Mouse (Mus musculus): ENCODE results near the gene Gm7271. TPM values are rescaled to one million over a fixed set of nuclear protein-coding genes. Genes with fewer than 3 reads are reported as not detected.

The Gm7271 gene
- polyA plus RNA-seq, 1 experiment from 2014 or later: not detected

- Histone ChIP-seq H3K27ac (peak overlapping the region; percentile 65; the same call in 1 of the 2 replicates), H3K36me3 (ENCODE audit: poor library complexity, severe bottlenecking) (peaks cover 7% of the 10 kb centered on the region), H3K4me2 (peak overlapping the region; percentile 94), H3K9me3 (replicated peaks) (no peaks in the 10 kb centered on the region), H3K4me3 (peak overlapping the region; percentile 76), H3K4me1 (peaks cover 14% of the 10 kb centered on the region), H3K27me3 (no peaks in the 10 kb centered on the region), H3K9ac (peak overlapping the region; percentile 70)
- 9% methylated on average over 9 of the region's 9 CpGs for WGBS
- no peak for ATAC-seq
These were observed 45.8 kb downstream of the Gm7271 start for GRCm38 (mm10) chr5:76529704-76530066.

- H3K27me3 ChIP-seq: no peaks in the 10 kb centered on the region
- WGBS: 89% methylated on average over 6 of the region's 6 CpGs
- H3K27ac ChIP-seq: no peak overlapping the region
- no peaks in the 10 kb centered on the region for H3K9me3 ChIP-seq (replicated peaks)
- no peak overlapping the region for H3K4me3 ChIP-seq
- ATAC-seq: no peak
- H3K36me3 ChIP-seq (ENCODE audit: poor library complexity, severe bottlenecking): peaks cover 38% of the 10 kb centered on the region
- no peak overlapping the region for H3K9ac ChIP-seq
- H3K4me2 ChIP-seq: no peak overlapping the region
- peaks cover 14% of the 10 kb centered on the region for H3K4me1 ChIP-seq
These were observed 49.3 kb downstream of the Gm7271 start for GRCm38 (mm10) chr5:76533186-76533585.

GRCm38 (mm10) chr5:76536231-76536630 lies 52.4 kb downstream of the Gm7271 start:
- Histone ChIP-seq H3K36me3 (ENCODE audit: poor library complexity, severe bottlenecking) (peaks cover 49% of the 10 kb centered on the region), H3K9ac (no peak overlapping the region), H3K9me3 (replicated peaks) (no peaks in the 10 kb centered on the region), H3K27ac (no peak overlapping the region), H3K27me3 (no peaks in the 10 kb centered on the region), H3K4me3 (no peak overlapping the region), H3K4me2 (no peak overlapping the region), H3K4me1 (peaks cover 7% of the 10 kb centered on the region)
- 96% methylated on average over 1 of the region's 1 CpGs for WGBS
- no peak for ATAC-seq

- WGBS: 96% methylated on average over 10 of the region's 10 CpGs
- Histone ChIP-seq H3K9ac (no peak overlapping the region), H3K4me1 (peaks cover 7% of the 10 kb centered on the region), H3K4me2 (no peak overlapping the region), H3K36me3 (ENCODE audit: poor library complexity, severe bottlenecking) (peaks cover 57% of the 10 kb centered on the region), H3K27me3 (no peaks in the 10 kb centered on the region), H3K27ac (no peak overlapping the region), H3K9me3 (replicated peaks) (no peaks in the 10 kb centered on the region), H3K4me3 (no peak overlapping the region)
- no peak for ATAC-seq
These were observed 53.7 kb downstream of the Gm7271 start for GRCm38 (mm10) chr5:76537578-76537977.

GRCm38 (mm10) chr5:76540181-76540580 lies 56.3 kb downstream of the Gm7271 start:
- Histone ChIP-seq H3K4me2 (no peak overlapping the region), H3K9me3 (replicated peaks) (no peaks in the 10 kb centered on the region), H3K36me3 (ENCODE audit: poor library complexity, severe bottlenecking) (peaks cover 72% of the 10 kb centered on the region), H3K27ac (no peak overlapping the region), H3K4me1 (peaks cover 7% of the 10 kb centered on the region), H3K9ac (no peak overlapping the region), H3K27me3 (no peaks in the 10 kb centered on the region), H3K4me3 (no peak overlapping the region)
- 50% methylated on average over 8 of the region's 8 CpGs for WGBS
- 0 out of 2 replicates have a peak, but pooled peaks have one; percentile 27 for ATAC-seq

GRCm38 (mm10) chr5:76540842-76541241 lies 57.0 kb downstream of the Gm7271 start:
- Histone ChIP-seq H3K9ac (no peak overlapping the region), H3K36me3 (ENCODE audit: poor library complexity, severe bottlenecking) (peaks cover 71% of the 10 kb centered on the region), H3K9me3 (replicated peaks) (no peaks in the 10 kb centered on the region), H3K27ac (no peak overlapping the region), H3K4me2 (no peak overlapping the region), H3K27me3 (no peaks in the 10 kb centered on the region), H3K4me1 (peaks cover 7% of the 10 kb centered on the region), H3K4me3 (no peak overlapping the region)
- peak; percentile 66; the same call in 1 of the 2 replicates for ATAC-seq

- Histone ChIP-seq H3K36me3 (ENCODE audit: poor library complexity, severe bottlenecking) (peaks cover 57% of the 10 kb centered on the region), H3K27me3 (no peaks in the 10 kb centered on the region), H3K27ac (no peak overlapping the region), H3K9me3 (replicated peaks) (no peaks in the 10 kb centered on the region), H3K4me2 (no peak overlapping the region), H3K4me3 (no peak overlapping the region), H3K9ac (no peak overlapping the region), H3K4me1 (peaks cover 7% of the 10 kb centered on the region)
- ATAC-seq: no peak
- WGBS: 91% methylated on average over 8 of the region's 8 CpGs
These were observed 59.4 kb downstream of the Gm7271 start for GRCm38 (mm10) chr5:76543200-76543599.

GRCm38 (mm10) chr5:76550426-76550825 lies 66.6 kb downstream of the Gm7271 start:
- Histone ChIP-seq H3K36me3 (ENCODE audit: poor library complexity, severe bottlenecking) (peaks cover 42% of the 10 kb centered on the region), H3K27me3 (no peaks in the 10 kb centered on the region), H3K9me3 (replicated peaks) (no peaks in the 10 kb centered on the region), H3K9ac (no peak overlapping the region), H3K4me3 (no peak overlapping the region), H3K4me1 (no peaks in the 10 kb centered on the region), H3K4me2 (no peak overlapping the region), H3K27ac (no peak overlapping the region)
- WGBS: 94% methylated on average over 8 of the region's 8 CpGs
- ATAC-seq: no peak

GRCm38 (mm10) chr5:76565321-76565720 lies 81.5 kb downstream of the Gm7271 start:
- Histone ChIP-seq H3K4me1 (no peaks in the 10 kb centered on the region), H3K4me3 (no peak overlapping the region), H3K36me3 (ENCODE audit: poor library complexity, severe bottlenecking) (peaks cover 80% of the 10 kb centered on the region), H3K4me2 (no peak overlapping the region), H3K9ac (no peak overlapping the region), H3K27ac (no peak overlapping the region), H3K9me3 (replicated peaks) (no peaks in the 10 kb centered on the region), H3K27me3 (no peaks in the 10 kb centered on the region)
- WGBS: 36% methylated on average over 3 of the region's 3 CpGs
- no peak for ATAC-seq

Other genes with a start within 250 kb of the Gm7271 start
- 12.3 and 14.2 TPM in 2 replicates for gene Clock, start 179.2 kb upstream of the Gm7271 start, polyA plus RNA-seq (2015; fragmentation: Nextera tagmentation; extraction: Ambion mirVana)
- not detected in 2 replicates for gene Pdcl2, start 152.9 kb upstream of the Gm7271 start, polyA plus RNA-seq (2015; fragmentation: Nextera tagmentation; extraction: Ambion mirVana)
- not detected in 2 replicates for gene Nmu, start 120.3 kb upstream of the Gm7271 start, polyA plus RNA-seq (2015; fragmentation: Nextera tagmentation; extraction: Ambion mirVana)
- 52.0 and 58.3 TPM in 2 replicates for gene Exoc1, start 45.3 kb downstream of the Gm7271 start, polyA plus RNA-seq (2015; fragmentation: Nextera tagmentation; extraction: Ambion mirVana)
- gene Cep135, start 104.7 kb downstream of the Gm7271 start, polyA plus RNA-seq (2015; fragmentation: Nextera tagmentation; extraction: Ambion mirVana): 7.2 and 8.0 TPM in 2 replicates
- 68.9 and 77.4 TPM in 2 replicates for gene C530008M17Rik, start 172.5 kb downstream of the Gm7271 start, polyA plus RNA-seq (2015; fragmentation: Nextera tagmentation; extraction: Ambion mirVana)